14 mouse cellular contexts compared by ENCODE assay signal in genomic region chr19:23129908-23130307, GRCm38 (mm10).
"Had no signal": no experiment of that assay in that cellular context is flagged by ENCODE, and none has a peak within 500 bp of the region (broad histone marks: within the 10 kb centered on the region; RNA-seq: fewer than 3 reads in every experiment).

No protein-coding gene starts in this region.

- H3K36me3 ChIP-seq: limb, embryonic 12.5 days; midbrain, embryonic 10.5 days; midbrain, embryonic 15.5 days; neural tube, embryonic 12.5 days had no signal

- H3K4me2 ChIP-seq: limb, embryonic 12.5 days; midbrain, embryonic 15.5 days; neural tube, embryonic 12.5 days had no signal

- H3K27ac ChIP-seq: kidney, postnatal 0 days; limb, embryonic 12.5 days; midbrain, embryonic 10.5 days; midbrain, embryonic 15.5 days; neural tube, embryonic 12.5 days had no signal

- H3K4me3 ChIP-seq: limb, embryonic 12.5 days; midbrain, embryonic 10.5 days; midbrain, embryonic 15.5 days; neural tube, embryonic 12.5 days had no signal

- DNase-seq: kidney, adult 8-10 months; kidney, postnatal 36 days; layer of hippocampus, adult 9-11 months; retina, postnatal 1 day; right cerebral cortex, postnatal 4 days; spleen, adult 18-20 months; thymus, adult 18-20 months; thymus, postnatal 25 days had no signal

- H3K9me3 ChIP-seq: limb, embryonic 12.5 days; midbrain, embryonic 10.5 days; midbrain, embryonic 15.5 days; neural tube, embryonic 12.5 days had no signal

- H3K9ac ChIP-seq: limb, embryonic 12.5 days; midbrain, embryonic 15.5 days; neural tube, embryonic 12.5 days had no signal

- ATAC-seq: intestine, postnatal 0 days; midbrain, embryonic 15.5 days had no signal
